Mouse (Mus musculus) CH12.LX (cell line): ENCODE results near the gene Pus7l. TPM values are rescaled to one million over a fixed set of nuclear protein-coding genes. Genes with fewer than 3 reads are reported as not detected.

Experiments
- DNase-seq: peaks from one replicate; pipeline ENCODE4 v3.0.0-alpha.2; 2013; ENCODE audit errors: extremely low read depth
- H3K27ac ChIP-seq: 2 replicates; pipeline ENCODE4 v1.5.1; 2012; ENCODE audit warnings: low read depth, mild to moderate bottlenecking, control low read depth, moderate library complexity; ENCODE audit not compliant: insufficient read depth
- H3K27me3 ChIP-seq: replicated peaks from 2 replicates; pipeline ENCODE3; 2012; ENCODE audit warnings: inconsistent platforms
- H3K36me3 ChIP-seq, 2 experiments: replicated peaks in 1 of 2; 2 replicates each; pipeline versions ENCODE3 to v1.6.1; 2012; ENCODE audit warnings: inconsistent platforms in 1 of 2, low read length in 1 of 2, mild to moderate bottlenecking in 1 of 2, mixed read lengths in 1 of 2, moderate library complexity in 1 of 2; ENCODE audit not compliant: control insufficient read depth in 1 of 2, insufficient read depth in 1 of 2
- H3K4me1 ChIP-seq, 2 experiments: 2 replicates each; pipeline ENCODE4 v1.6.1; 2012; ENCODE audit warnings: inconsistent platforms in 1 of 2, moderate library complexity in 1 of 2; ENCODE audit not compliant: insufficient read depth in 2 of 2, control insufficient read depth in 1 of 2
- H3K4me2 ChIP-seq: 2 replicates; pipeline ENCODE4 v1.6.1; 2012; ENCODE audit warnings: low read depth, mild to moderate bottlenecking, control low read depth; ENCODE audit not compliant: poor library complexity, insufficient read depth, severe bottlenecking
- H3K4me3 ChIP-seq, 3 experiments: fragments of 150-350 bp in 1 of 3; sonication (generic) in 1 of 3; replicated peaks in 1 of 3; 2 replicates each; pipeline versions ENCODE3 to v1.5.1; 2011 to 2012; ENCODE audit warnings: low read depth in 2 of 3, low read length in 2 of 3, mild to moderate bottlenecking in 2 of 3, moderate library complexity in 2 of 3, control low read depth in 1 of 3, improper control_type of control experiment in 1 of 3, inconsistent platforms in 1 of 3, mixed read lengths in 1 of 3; ENCODE audit not compliant: poor library complexity in 1 of 3
- H3K79me2 ChIP-seq: replicated peaks from 2 replicates; pipeline ENCODE4 v1.6.1; 2012; ENCODE audit warnings: mild to moderate bottlenecking, moderate library complexity; ENCODE audit not compliant: control insufficient read depth, poor library complexity, insufficient read depth, severe bottlenecking; ENCODE audit errors: extremely low read depth
- H3K9ac ChIP-seq: 2 replicates; pipeline ENCODE4 v1.6.1; 2012; ENCODE audit warnings: low read depth, mild to moderate bottlenecking, control low read depth, moderate library complexity; ENCODE audit not compliant: insufficient read depth
- H3K9me3 ChIP-seq: replicated peaks from 2 replicates; pipeline ENCODE3; 2012; ENCODE audit warnings: low read length, inconsistent platforms, mixed read lengths
- CHD1 ChIP-seq: IDR thresholded peaks from 2 replicates; pipeline ENCODE4 v1.6.1; 2012; ENCODE audit warnings: low read depth, low read length, improper control_type of control experiment, inconsistent platforms
- CHD2 ChIP-seq: IDR thresholded peaks from 2 replicates; pipeline ENCODE4 v1.6.1; 2011; ENCODE audit warnings: low read length, improper control_type of control experiment
- ELF1 ChIP-seq: IDR thresholded peaks from 2 replicates; pipeline ENCODE4 v1.6.1; 2014; ENCODE audit warnings: low read depth, mild to moderate bottlenecking, inconsistent platforms, low read length, improper control_type of control experiment
- ETS1 ChIP-seq: conservative IDR thresholded peaks from 2 replicates; pipeline ENCODE4 v1.6.1; 2012; ENCODE audit warnings: low read depth, mild to moderate bottlenecking, inconsistent platforms, low read length, improper control_type of control experiment, moderate library complexity
- HCFC1 ChIP-seq: IDR thresholded peaks from 2 replicates; pipeline ENCODE4 v1.6.1; 2012; ENCODE audit warnings: low read depth, mild to moderate bottlenecking, inconsistent platforms, low read length, improper control_type of control experiment
- IRF4 ChIP-seq: IDR thresholded peaks from 2 replicates; pipeline ENCODE4 v1.6.1; 2014; ENCODE audit warnings: low read depth, mild to moderate bottlenecking, inconsistent platforms, low read length, improper control_type of control experiment
- MAX ChIP-seq: IDR thresholded peaks from 2 replicates; pipeline ENCODE4 v1.6.1; 2011; ENCODE audit warnings: low read length, improper control_type of control experiment
- MAZ ChIP-seq: IDR thresholded peaks from 2 replicates; pipeline ENCODE4 v1.6.1; 2012; ENCODE audit warnings: low read depth, mild to moderate bottlenecking, inconsistent platforms, low read length, improper control_type of control experiment, moderate library complexity
- MYC ChIP-seq: IDR thresholded peaks from 2 replicates; pipeline ENCODE4 v1.6.1; 2011; ENCODE audit warnings: low read depth, mild to moderate bottlenecking, improper control_type of control experiment, low read length
- NELFE ChIP-seq: IDR thresholded peaks from 2 replicates; pipeline ENCODE4 v1.6.1; 2011; ENCODE audit warnings: low read depth, low read length, improper control_type of control experiment
- NRF1 ChIP-seq: IDR thresholded peaks from 2 replicates; pipeline ENCODE4 v1.6.1; 2014; ENCODE audit warnings: low read depth, mild to moderate bottlenecking, inconsistent platforms, low read length, improper control_type of control experiment, moderate library complexity
- POLR2A ChIP-seq: IDR thresholded peaks from 2 replicates; pipeline ENCODE4 v1.6.1; 2011; ENCODE audit warnings: low read depth, mild to moderate bottlenecking, improper control_type of control experiment, low read length
- RAD21 ChIP-seq: IDR thresholded peaks from 2 replicates; pipeline ENCODE4 v1.6.1; 2011; ENCODE audit warnings: low read depth, mild to moderate bottlenecking, low read length, improper control_type of control experiment, moderate library complexity
- SIN3A ChIP-seq: IDR thresholded peaks from 2 replicates; pipeline ENCODE4 v1.6.1; 2012; ENCODE audit warnings: low read length, improper control_type of control experiment, inconsistent platforms
- TBP ChIP-seq: conservative IDR thresholded peaks from 2 replicates; pipeline ENCODE4 v1.6.1; 2011; ENCODE audit warnings: low read depth, low read length, improper control_type of control experiment
- USF1 ChIP-seq: IDR thresholded peaks from 2 replicates; pipeline ENCODE4 v1.6.1; 2014; ENCODE audit warnings: low read depth, mild to moderate bottlenecking, inconsistent platforms, low read length, improper control_type of control experiment
- ZC3H11A ChIP-seq: IDR thresholded peaks from 2 replicates; pipeline ENCODE4 v1.6.1; 2012; ENCODE audit warnings: low read depth, mild to moderate bottlenecking, inconsistent platforms, low read length, improper control_type of control experiment
- ZNF384 ChIP-seq: IDR thresholded peaks from 2 replicates; pipeline ENCODE4 v1.6.1; 2012; ENCODE audit warnings: low read depth, low read length, improper control_type of control experiment, inconsistent platforms
- dilution Hi-C: fragments of 300-500 bp; cut with MboI; formaldehyde crosslinking; loops from 2 replicates; pipeline ENCODE4 v1.14.3; 2020; ENCODE audit warnings: low sequenced_read_pairs; ENCODE audit not compliant: extremely low pct_unique_long_range_greater_than_20kb, extremely low pct_ligation_motif_present
- in situ Hi-C: fragments of 300-500 bp; cut with MboI; formaldehyde crosslinking; loops from 3 replicates; pipeline ENCODE4 v1.14.3; 2019; ENCODE audit warnings: low sequenced_read_pairs, low pct_ligation_motif_present, low pct_unique_long_range_greater_than_20kb, mixed read lengths
- polyA plus RNA-seq: library from polyadenylated mRNA; unstranded; fragments of >175 nt; gene quantifications from 2 replicates; pipeline ENCODE4 v1.2.1, GENCODE M21; 2012; ENCODE audit warnings: low read depth; ENCODE audit not compliant: insufficient read length
- total RNA-seq, 2 experiments: library from RNA; depleted of rRNA; stranded (reverse); fragments of 300-350 nt in 1 of 2; fragments of >200 nt in 1 of 2; gene quantifications; 2 replicates each; pipeline ENCODE4 v1.2.3; 2012 to 2014

The Pus7l gene
- total and polyA plus RNA-seq, 3 experiments = 14.8 to 16.9 (median 15.2) TPM

GRCm38 (mm10) chr15:94539296-94539695 is 4.1 kb downstream of the Pus7l start:
- H3K36me3 ChIP-seq = peaks cover 0 to 32% of the 10 kb centered on the region in 2 experiments
- peak overlapping the region in 2 of 3 experiments; percentile 34 to 52 for H3K4me3 ChIP-seq
- H3K9me3 ChIP-seq = no peaks in the 10 kb centered on the region
- in situ Hi-C loops (loop anchor here (10.0 to 25.0 kb wide), 3 partner anchors 177 to 1002 kb away; no protein-coding TSS in a partner anchor), dilution Hi-C loops (no loop called here)
- H3K27me3 ChIP-seq = no peaks in the 10 kb centered on the region
- H3K79me2 ChIP-seq = no peaks in the 10 kb centered on the region
- peaks cover 5 to 40% of the 10 kb centered on the region in 2 experiments for H3K4me1 ChIP-seq
- DNase-seq = no peak
- 0 out of 2 replicates have a peak overlapping the region, but pooled peaks have one; percentile 5 for H3K27ac ChIP-seq
- peak overlapping the region; percentile 80 for H3K4me2 ChIP-seq
- no peak for TF ChIP-seq ZNF384
- TF ChIP-seq IRF4 = 0 out of 2 replicates have a peak, but pooled peaks have one; percentile 23
- TF ChIP-seq, all 38 proteins: peak for 1
- peak overlapping the region; percentile 68; the same call in 1 of the 2 replicates for H3K9ac ChIP-seq

- Histone ChIP-seq H3K79me2 (no peaks in the 10 kb centered on the region), H3K36me3 (peaks cover 11 to 60% of the 10 kb centered on the region in 2 experiments), H3K27me3 (no peaks in the 10 kb centered on the region), H3K4me2 (no peak overlapping the region), H3K27ac (no peak overlapping the region), H3K4me3 (no peak overlapping the region), H3K9me3 (no peaks in the 10 kb centered on the region), H3K4me1 (peaks cover 5 to 26% of the 10 kb centered on the region in 2 experiments), H3K9ac (no peak overlapping the region)
- TF ChIP-seq MYC (no peak), HCFC1 (no peak), POLR2A (no peak), TBP (no peak), MAX (no peak), CHD2 (no peak), CHD1 (no peak), ETS1 (no peak), SIN3A (no peak), NRF1 (no peak), IRF4 (no peak), NELFE (no peak), ZC3H11A (no peak), RAD21 (no peak), ELF1 (no peak), USF1 (no peak), MAZ (no peak)
- dilution Hi-C loops (no loop called here), in situ Hi-C loops (loop anchor here (10.0 to 25.0 kb wide), 3 partner anchors 173 to 998 kb away; no protein-coding TSS in a partner anchor)
- DNase-seq = no peak
These were observed 7.8 kb downstream of the Pus7l start for GRCm38 (mm10) chr15:94535521-94535920.
